Mouse (Mus musculus) neutrophil, adult 5-6 weeks (primary cell): ENCODE measurements around the gene Ndufa7. TPM values are rescaled to one million over a fixed set of nuclear protein-coding genes. Genes with fewer than 3 reads are reported as not detected.
"Not testable (repeated sequence)": the region's sequence is repeated elsewhere in the genome, so short reads cannot be mapped to it uniquely, and the experiment has no call there.

Experiments used
- ATAC-seq: fragments of 151-379, 151-347 bp; 2 replicates; pipeline ENCODE4 v1.8.0; 2017; ENCODE audit warnings: mild to moderate bottlenecking, moderate TSS enrichment; ENCODE audit not compliant: insufficient number of reproducible peaks, poor library complexity, low FRiP score, severe bottlenecking; ENCODE audit errors: extremely low read depth
- total RNA-seq: library from RNA; stranded (forward); fragments of 200-1000 nt; gene quantifications from 2 replicates; pipeline ENCODE4 v1.2.3, GENCODE M21; 2017

Ndufa7 gene
- total RNA-seq, 1 experiment from 2014 or later: 138 TPM

- no peak for ATAC-seq
Measured at GRCm38 (mm10) chr17:33808192-33808591, 16.2 kb upstream of the Ndufa7 start.

DNA sequence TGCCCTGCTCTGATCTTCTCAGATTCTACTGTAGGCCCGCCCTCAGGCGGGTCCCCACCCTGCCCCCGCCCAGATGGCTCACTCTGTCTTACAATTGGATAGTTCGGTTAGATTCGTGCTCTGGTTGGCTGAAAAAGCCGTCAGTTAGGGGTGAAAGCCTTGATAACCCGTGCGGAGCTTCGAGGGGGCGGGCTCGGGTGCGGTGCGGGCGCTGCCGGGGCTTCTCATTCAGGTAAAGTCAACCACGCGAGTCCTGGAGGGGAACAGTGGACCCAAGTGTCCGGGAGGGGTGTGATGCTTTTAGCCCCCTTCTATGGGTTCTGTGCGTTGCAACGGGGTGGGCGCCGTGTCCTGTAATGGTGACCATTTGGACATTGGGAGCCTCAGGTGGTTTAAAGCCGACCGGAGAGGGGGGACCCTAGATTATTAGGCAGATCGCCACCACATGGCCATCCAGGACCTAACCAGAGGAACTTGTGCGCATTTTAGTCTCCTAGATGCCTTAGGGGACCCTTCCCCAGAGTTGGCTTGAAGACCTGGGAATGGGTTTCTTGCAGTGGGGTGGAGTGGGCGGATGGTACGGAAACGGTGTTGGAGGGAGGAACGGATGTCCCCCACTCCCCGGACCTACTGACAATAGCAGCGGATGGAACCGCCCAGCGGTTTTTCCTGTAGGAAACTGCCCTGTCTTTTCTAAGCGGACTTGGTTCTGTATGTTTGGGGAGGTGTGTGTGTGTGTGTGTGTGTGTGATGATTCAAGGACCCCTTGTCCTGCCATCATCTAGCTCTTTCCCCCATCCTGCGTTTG, 13.8 kb upstream of the Ndufa7 start, which contains the start of gene Kank3:
TSS of gene Kank3 (plus strand) at position 186 of the 808 bp plus-strand sequence.
- peak; percentile 79 for ATAC-seq

GRCm38 (mm10) chr17:33811142-33811516, 13.2 kb upstream of the Ndufa7 start:
- ATAC-seq: no peak

GRCm38 (mm10) chr17:33812475-33812874, 11.9 kb upstream of the Ndufa7 start:
- ATAC-seq: no peak

GRCm38 (mm10) chr17:33812990-33813389, 11.4 kb upstream of the Ndufa7 start:
- no peak for ATAC-seq

GRCm38 (mm10) chr17:33815399-33815798, 9.0 kb upstream of the Ndufa7 start:
- ATAC-seq: no peak

- ATAC-seq: no peak
Measured at GRCm38 (mm10) chr17:33816612-33817011, 7.8 kb upstream of the Ndufa7 start.

DNA sequence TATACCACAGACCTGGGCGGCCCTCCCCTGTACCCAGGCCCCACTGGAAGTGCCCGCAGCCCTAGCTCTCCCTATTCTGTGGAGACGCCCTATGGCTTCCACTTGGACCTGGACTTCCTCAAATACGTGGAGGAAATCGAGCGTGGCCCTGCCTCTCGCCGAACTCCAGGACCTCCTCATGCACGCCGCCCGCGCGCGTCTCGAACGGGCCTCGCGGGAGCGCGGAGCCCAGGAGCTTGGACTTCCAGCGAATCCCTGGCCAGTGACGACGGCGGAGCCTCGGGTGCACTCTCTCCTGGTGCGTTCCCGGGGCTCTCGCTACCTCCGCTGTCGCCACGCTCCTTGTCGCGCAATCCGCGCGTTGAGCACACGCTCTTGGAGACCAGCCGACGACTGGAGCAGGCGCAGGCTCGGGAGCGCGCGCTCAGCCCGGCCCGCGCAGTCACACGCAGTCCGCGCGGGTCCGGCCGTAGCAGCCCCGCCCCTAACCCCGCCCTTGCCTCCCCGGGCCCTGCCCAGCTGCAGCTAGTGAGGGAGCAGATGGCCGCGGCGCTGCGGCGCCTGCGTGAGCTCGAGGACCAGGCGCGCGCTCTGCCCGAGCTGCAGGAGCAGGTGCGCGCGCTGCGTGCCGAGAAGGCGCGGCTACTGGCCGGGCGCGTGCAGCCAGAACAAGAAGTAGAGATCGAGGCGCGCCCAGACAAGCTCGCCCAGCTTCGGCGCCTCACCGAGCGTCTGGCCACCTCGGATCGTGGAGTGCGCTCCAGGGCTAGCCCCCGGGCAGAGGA, 7.0 kb upstream of the Ndufa7 start:
- peak; percentile 72 for ATAC-seq

- ATAC-seq: no peak
Measured at GRCm38 (mm10) chr17:33817969-33818643, 6.3 kb upstream of the Ndufa7 start.

DNA sequence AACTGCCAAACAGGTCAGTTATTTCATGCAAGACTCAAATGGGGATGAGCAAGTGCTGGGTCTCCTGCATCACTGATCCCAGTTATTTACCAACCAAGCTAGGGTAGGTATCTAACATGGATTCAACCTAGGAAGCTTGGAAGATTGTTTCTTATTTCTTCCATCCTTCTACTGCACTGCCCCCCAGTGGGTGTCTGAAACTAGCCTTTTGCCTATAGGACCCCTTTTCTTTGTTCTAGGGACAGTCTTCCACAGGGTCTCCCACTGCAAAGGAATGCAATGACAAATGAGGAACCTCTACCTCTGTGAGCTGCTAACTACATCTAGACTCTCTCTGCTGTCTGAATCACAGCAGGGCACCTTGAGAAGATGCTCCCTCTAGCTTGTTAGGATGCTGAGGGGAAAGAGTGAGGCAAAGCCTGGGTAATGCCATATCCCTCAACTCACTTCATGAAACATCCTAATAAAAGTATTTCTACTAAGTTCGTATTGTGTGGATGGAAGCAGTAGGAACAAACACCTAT, 1.9 kb upstream of the Ndufa7 start:
- ATAC-seq: no peak

GRCm38 (mm10) chr17:33823171-33823570, 1.2 kb upstream of the Ndufa7 start:
- not testable (repeated sequence) for ATAC-seq

DNA sequence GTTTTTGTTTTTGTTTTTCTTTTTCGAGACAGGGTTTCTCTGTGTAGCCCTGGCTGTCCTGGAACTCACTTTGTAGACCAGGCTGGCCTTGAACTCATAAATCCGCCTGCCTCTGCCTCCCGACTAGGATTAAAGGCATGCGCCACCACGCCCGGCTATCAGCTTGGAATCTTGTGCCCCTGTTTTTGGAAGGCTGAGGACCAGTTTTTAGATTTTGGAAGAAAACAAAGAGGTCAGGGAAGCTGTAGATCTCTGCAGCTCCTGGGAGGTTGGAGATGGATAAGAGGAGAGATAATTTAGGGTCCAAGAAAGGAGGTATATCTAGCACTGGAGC, 592 bp downstream of the Ndufa7 start:
- not testable (repeated sequence) for ATAC-seq

GRCm38 (mm10) chr17:33825462-33825861, 1.1 kb downstream of the Ndufa7 start:
- no peak for ATAC-seq

GRCm38 (mm10) chr17:33826850-33827249, 2.5 kb downstream of the Ndufa7 start:
- peak; percentile 43; the same call in 1 of the 2 replicates for ATAC-seq

GRCm38 (mm10) chr17:33828892-33829291, 4.5 kb downstream of the Ndufa7 start:
- ATAC-seq: no peak

GRCm38 (mm10) chr17:33829561-33829960, 5.2 kb downstream of the Ndufa7 start:
- no peak for ATAC-seq

DNA sequence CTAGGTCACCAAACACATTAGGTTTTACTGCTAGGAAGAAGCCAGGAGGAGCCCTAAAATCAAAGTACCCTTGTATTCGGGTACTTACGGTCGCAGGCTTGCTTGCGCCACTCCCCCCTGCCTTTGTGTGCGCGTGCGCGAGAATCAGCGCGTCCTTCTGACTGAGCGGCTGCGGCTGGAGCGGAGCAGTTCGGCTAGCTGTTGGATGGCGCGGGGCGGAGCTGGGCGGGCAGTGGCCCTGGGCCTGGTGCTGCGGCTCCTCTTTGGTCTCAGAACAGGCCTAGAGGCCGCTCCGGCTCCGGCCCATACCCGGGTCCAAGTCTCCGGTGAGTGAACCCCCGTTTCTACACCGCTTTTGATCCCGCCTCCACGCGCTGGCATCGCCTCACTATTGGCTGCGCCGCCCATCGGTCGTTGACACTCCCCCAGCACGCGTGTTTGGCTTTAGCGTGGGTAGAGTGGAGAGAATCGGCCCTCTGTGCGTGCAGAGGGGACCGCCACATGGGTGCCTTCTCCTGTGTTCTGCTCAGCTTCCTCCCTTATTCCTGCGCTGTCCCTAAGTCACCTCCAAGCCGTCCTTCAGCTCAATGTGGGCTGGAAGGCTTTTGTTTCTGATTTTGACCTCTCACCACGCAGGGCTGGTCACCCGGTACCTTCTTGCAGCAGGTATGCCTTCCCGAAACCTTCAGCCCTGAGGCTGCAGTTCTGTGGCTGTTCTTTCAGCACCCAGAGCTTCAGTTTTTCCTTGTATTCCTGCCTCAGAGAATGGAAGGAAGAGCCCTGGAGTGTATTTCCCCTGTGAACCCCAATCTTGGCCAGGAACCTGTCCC, 18.8 kb downstream of the Ndufa7 start, which contains the start of gene Cd320:
TSS of gene Cd320 (plus strand) at position 126 of the 830 bp plus-strand sequence.
- peak; percentile 88 for ATAC-seq

GRCm38 (mm10) chr17:33844196-33844595, 19.8 kb downstream of the Ndufa7 start:
- ATAC-seq: no peak
